Mouse (Mus musculus) testis, adult 2 months (tissue): ENCODE results near the gene Lin7c.

Experiments used
- CTCF ChIP-seq: fragments of 200-500 bp; IDR thresholded peaks from 2 replicates; pipeline ENCODE4 v1.5.1; 2012; ENCODE audit warnings: low read depth, mild to moderate bottlenecking, inconsistent platforms, low read length, moderate library complexity; ENCODE audit not compliant: control insufficient read depth, insufficient read depth, insufficient replicate concordance
- POLR2A ChIP-seq: fragments of 200-500 bp; IDR thresholded peaks from 2 replicates; pipeline ENCODE4 v1.6.1; 2012; ENCODE audit warnings: low read depth, mild to moderate bottlenecking, inconsistent platforms, low read length, moderate library complexity; ENCODE audit not compliant: control insufficient read depth

DNA sequence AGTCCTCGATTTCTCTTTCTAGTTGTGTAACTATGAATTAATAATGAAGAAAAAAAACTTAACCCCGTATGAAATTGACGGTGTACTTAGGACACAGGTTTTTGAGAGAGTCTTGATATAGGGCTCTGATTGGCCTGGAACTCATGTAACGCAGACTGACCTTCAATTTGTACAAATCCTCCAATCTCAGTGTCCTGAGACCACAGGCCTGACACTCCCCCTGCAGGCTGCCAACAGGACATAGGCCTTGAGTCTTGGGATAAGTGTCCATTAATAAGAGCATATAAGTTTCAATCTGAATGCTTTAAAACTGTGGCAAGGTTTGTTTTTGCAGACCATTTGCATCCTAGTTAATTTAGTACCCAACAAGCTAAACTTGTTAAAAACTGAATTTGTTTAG lies 40.1 kb downstream of the Lin7c start:
- TF ChIP-seq CTCF (no peak), POLR2A (no peak)
